Mouse (Mus musculus) T-helper 2 cell (primary cell): Measurements from ENCODE around the gene Prpf3.
"Not testable (repeated sequence)": the region's sequence is repeated elsewhere in the genome, so short reads cannot be mapped to it uniquely, and the experiment has no call there.

Experiments used
- in situ Hi-C: fragments of 300-600 bp; cut with MboI, MseI; formaldehyde crosslinking; loops from one replicate; pipeline ENCODE4 v1.15.1; 2025; ENCODE audit warnings: high pct_unique_total_duplicates

Prpf3 gene

GRCm38 (mm10) chr3:95881979-95882815 is 26.5 kb upstream of the Prpf3 start, which contains the start of gene Ciart:
TSS of gene Ciart (minus strand) at chr3:95882251.
- in situ Hi-C loops = no loop called here

GRCm38 (mm10) chr3:95879063-95879462 is 23.4 kb upstream of the Prpf3 start:
- in situ Hi-C loops = no loop called here

- in situ Hi-C loops = no loop called here
These were observed 16.4 kb upstream of the Prpf3 start for GRCm38 (mm10) chr3:95872048-95872447.

GRCm38 (mm10) chr3:95871392-95871867 is 15.7 kb upstream of the Prpf3 start, which contains the start of gene Mrps21:
TSS of gene Mrps21 (minus strand) at chr3:95871519.
- in situ Hi-C loops = no loop called here

GRCm38 (mm10) chr3:95870976-95871375 is 15.3 kb upstream of the Prpf3 start:
- in situ Hi-C loops = no loop called here

- in situ Hi-C loops = loop anchor here (10.0 kb wide), 1 partner anchor 177 kb away; no protein-coding TSS in a partner anchor
These were observed 11.7 kb upstream of the Prpf3 start for GRCm38 (mm10) chr3:95867408-95867807.

- in situ Hi-C loops = loop anchor here (10.0 kb wide), 1 partner anchor 179 kb away; no protein-coding TSS in a partner anchor
These were observed 10.4 kb upstream of the Prpf3 start for GRCm38 (mm10) chr3:95866071-95866470.

- in situ Hi-C loops = loop anchor here (10.0 kb wide), 1 partner anchor 179 kb away; no protein-coding TSS in a partner anchor
These were observed 9.9 kb upstream of the Prpf3 start for GRCm38 (mm10) chr3:95865571-95865970.

- in situ Hi-C loops = loop anchor here (10.0 kb wide), 1 partner anchor 180 kb away; no protein-coding TSS in a partner anchor
These were observed 9.4 kb upstream of the Prpf3 start for GRCm38 (mm10) chr3:95865050-95865449.

- in situ Hi-C loops = loop anchor here (10.0 kb wide), 1 partner anchor 181 kb away; no protein-coding TSS in a partner anchor
These were observed 7.9 kb upstream of the Prpf3 start for GRCm38 (mm10) chr3:95863578-95863977.

- in situ Hi-C loops = loop anchor here (10.0 kb wide), 1 partner anchor 183 kb away; no protein-coding TSS in a partner anchor
These were observed 6.1 kb upstream of the Prpf3 start for GRCm38 (mm10) chr3:95861796-95862195.

GRCm38 (mm10) chr3:95861216-95861615 is 5.5 kb upstream of the Prpf3 start:
- in situ Hi-C loops = loop anchor here (10.0 kb wide), 1 partner anchor 184 kb away; no protein-coding TSS in a partner anchor

- in situ Hi-C loops = loop anchor here (10.0 kb wide), 1 partner anchor 184 kb away; no protein-coding TSS in a partner anchor
These were observed 4.6 kb upstream of the Prpf3 start for GRCm38 (mm10) chr3:95860323-95860722.

GRCm38 (mm10) chr3:95858278-95858677 is 2.6 kb upstream of the Prpf3 start:
- in situ Hi-C loops = not testable (repeated sequence)

GRCm38 (mm10) chr3:95857050-95857449 is 1.4 kb upstream of the Prpf3 start:
- in situ Hi-C loops = not testable (repeated sequence)

- in situ Hi-C loops = no loop called here
These were observed 430 bp upstream of the Prpf3 start for GRCm38 (mm10) chr3:95856115-95856514.

GRCm38 (mm10) chr3:95851317-95851716 is 4.4 kb downstream of the Prpf3 start:
- in situ Hi-C loops = no loop called here

GRCm38 (mm10) chr3:95850611-95851010 is 5.1 kb downstream of the Prpf3 start:
- in situ Hi-C loops = no loop called here

GRCm38 (mm10) chr3:95842503-95843214 is 13.0 kb downstream of the Prpf3 start:
- in situ Hi-C loops = loop anchor here (5.0 kb wide), 1 partner anchor 500 kb away; no protein-coding TSS in a partner anchor

- in situ Hi-C loops = no loop called here
These were observed 16.4 kb downstream of the Prpf3 start for GRCm38 (mm10) chr3:95839250-95839649.

GRCm38 (mm10) chr3:95829053-95829452 is 26.6 kb downstream of the Prpf3 start:
- in situ Hi-C loops = no loop called here

GRCm38 (mm10) chr3:95826275-95826674 is 29.4 kb downstream of the Prpf3 start:
- in situ Hi-C loops = no loop called here
